Mouse (Mus musculus) forebrain, embryonic 12.5 days (tissue): ENCODE measurements around the gene Cttn. TPM values are rescaled to one million over a fixed set of nuclear protein-coding genes. Genes with fewer than 3 reads are reported as not detected.
A peak's percentile ranks its signal among the peaks of the same experiment; 100 is the strongest.

ENCODE experiments used
- ATAC-seq: fragments of 200-750 bp; cut with Nextera tagmentation; 2 replicates; pipeline ENCODE4 v1.8.0; 2017; ENCODE audit warnings: moderate TSS enrichment; ENCODE audit not compliant: low FRiP score
- H3K27ac ChIP-seq: fragments of 300-500 bp; sonication (generic); 2 replicates; pipeline ENCODE4 v1.5.1; 2016; ENCODE audit warnings: mild to moderate bottlenecking
- H3K27me3 ChIP-seq: fragments of 300-500 bp; sonication (generic); 2 replicates; pipeline ENCODE4 v1.6.1; 2016; ENCODE audit warnings: mild to moderate bottlenecking
- H3K36me3 ChIP-seq: fragments of 300-500 bp; sonication (generic); replicated peaks from 2 replicates; pipeline ENCODE4 v1.6.1; 2016; ENCODE audit warnings: mild to moderate bottlenecking
- H3K4me1 ChIP-seq: fragments of 300-500 bp; sonication (generic); 2 replicates; pipeline ENCODE4 v1.6.1; 2016
- H3K4me2 ChIP-seq: fragments of 300-500 bp; sonication (generic); 2 replicates; pipeline ENCODE4 v1.6.1; 2016; ENCODE audit warnings: mild to moderate bottlenecking, moderate library complexity
- H3K4me3 ChIP-seq: fragments of 300-500 bp; sonication (generic); replicated peaks from 2 replicates; pipeline ENCODE4 v1.5.1; 2016; ENCODE audit warnings: mild to moderate bottlenecking
- H3K9ac ChIP-seq: fragments of 300-500 bp; sonication (generic); 2 replicates; pipeline ENCODE4 v1.6.1; 2016; ENCODE audit warnings: mild to moderate bottlenecking
- H3K9me3 ChIP-seq: fragments of 300-500 bp; sonication (generic); 2 replicates; pipeline ENCODE4 v1.6.1; 2016
- WGBS: fragments of 180-500 bp; shearing (Covaris S2); methylation state at CpG from one replicate; pipeline ENCODE4 v1.1.7; 2016; 5-methylcytosine and 5-hydroxymethylcytosine counted together
- polyA plus RNA-seq: library from polyadenylated mRNA; unstranded; fragments of >200 nt; fragmentation: Nextera tagmentation; extraction: Ambion mirVana; gene quantifications from 2 replicates; pipeline ENCODE4 v1.2.1, GENCODE M21; 2016

Cttn gene
- polyA plus RNA-seq, 1 experiment from 2014 or later: 187 TPM

DNA sequence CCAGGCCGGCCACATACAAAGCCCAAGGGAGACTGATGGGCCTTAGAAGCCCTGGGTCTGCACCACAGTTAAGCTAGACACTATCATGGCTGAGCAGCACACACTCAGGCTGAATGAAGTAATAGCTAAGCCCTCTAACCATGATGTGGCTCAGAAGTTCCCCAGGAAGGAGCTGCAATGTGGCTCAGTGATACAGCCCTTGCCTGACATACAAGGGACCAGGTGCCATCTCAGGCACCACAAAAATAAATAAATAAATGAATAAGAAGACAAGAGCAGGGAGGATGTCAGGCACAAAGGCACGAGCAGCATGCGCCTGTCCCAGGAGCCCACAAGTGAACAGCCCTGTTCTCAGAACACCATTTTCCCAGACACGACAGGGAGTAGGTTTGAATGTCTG lies 28.8 kb downstream of the Cttn start:
- WGBS: 92% methylated on average over 4 of the region's 4 CpGs
- Histone ChIP-seq H3K27ac (no peak overlapping the region), H3K4me2 (no peak overlapping the region), H3K4me1 (no peaks in the 10 kb centered on the region), H3K4me3 (no peak overlapping the region), H3K9ac (no peak overlapping the region), H3K27me3 (no peaks in the 10 kb centered on the region), H3K9me3 (no peaks in the 10 kb centered on the region), H3K36me3 (peaks cover 88% of the 10 kb centered on the region)
- ATAC-seq: no peak

GRCm38 (mm10) chr7:144441466-144441865 lies 29.3 kb downstream of the Cttn start:
- Histone ChIP-seq H3K9me3 (no peaks in the 10 kb centered on the region), H3K9ac (no peak overlapping the region), H3K27me3 (no peaks in the 10 kb centered on the region), H3K4me3 (no peak overlapping the region), H3K27ac (no peak overlapping the region), H3K36me3 (peaks cover 88% of the 10 kb centered on the region), H3K4me1 (no peaks in the 10 kb centered on the region), H3K4me2 (no peak overlapping the region)
- ATAC-seq: no peak
- 94% methylated on average over 11 of the region's 11 CpGs for WGBS

DNA sequence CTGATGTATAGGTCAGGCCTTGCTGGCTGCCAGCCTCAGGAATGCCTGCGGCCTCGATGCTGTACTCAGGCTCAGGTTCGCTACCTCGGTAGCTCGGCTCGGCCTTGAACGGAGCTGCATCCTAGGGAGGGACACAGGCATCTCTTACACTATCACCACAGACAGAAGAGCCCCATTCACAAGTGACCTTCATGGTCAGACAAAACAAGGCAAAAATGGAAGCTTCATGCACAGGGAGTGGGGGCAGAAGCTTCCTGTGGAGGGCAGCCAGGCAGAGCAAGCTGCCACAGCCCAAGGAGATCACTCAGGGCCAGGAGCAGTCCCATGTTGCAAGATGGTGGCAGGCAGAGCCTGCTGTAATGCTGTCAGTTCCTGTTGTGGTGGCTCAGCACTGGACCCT lies 32.0 kb downstream of the Cttn start:
- peaks cover 73% of the 10 kb centered on the region for H3K36me3 ChIP-seq
- ATAC-seq: no peak
- H3K4me2 ChIP-seq: no peak overlapping the region
- H3K27me3 ChIP-seq: no peaks in the 10 kb centered on the region
- no peaks in the 10 kb centered on the region for H3K9me3 ChIP-seq
- no peak overlapping the region for H3K27ac ChIP-seq
- no peak overlapping the region for H3K9ac ChIP-seq
- no peaks in the 10 kb centered on the region for H3K4me1 ChIP-seq
- no peak overlapping the region for H3K4me3 ChIP-seq
- WGBS: 98% methylated on average over 7 of the region's 7 CpGs

GRCm38 (mm10) chr7:144432920-144433319 lies 37.9 kb downstream of the Cttn start:
- Histone ChIP-seq H3K4me2 (no peak overlapping the region), H3K4me1 (no peaks in the 10 kb centered on the region), H3K36me3 (peaks cover 26% of the 10 kb centered on the region), H3K9ac (no peak overlapping the region), H3K9me3 (no peaks in the 10 kb centered on the region), H3K27me3 (no peaks in the 10 kb centered on the region), H3K4me3 (no peak overlapping the region), H3K27ac (no peak overlapping the region)
- 75% methylated on average over 2 of the region's 2 CpGs for WGBS
- no peak for ATAC-seq

DNA sequence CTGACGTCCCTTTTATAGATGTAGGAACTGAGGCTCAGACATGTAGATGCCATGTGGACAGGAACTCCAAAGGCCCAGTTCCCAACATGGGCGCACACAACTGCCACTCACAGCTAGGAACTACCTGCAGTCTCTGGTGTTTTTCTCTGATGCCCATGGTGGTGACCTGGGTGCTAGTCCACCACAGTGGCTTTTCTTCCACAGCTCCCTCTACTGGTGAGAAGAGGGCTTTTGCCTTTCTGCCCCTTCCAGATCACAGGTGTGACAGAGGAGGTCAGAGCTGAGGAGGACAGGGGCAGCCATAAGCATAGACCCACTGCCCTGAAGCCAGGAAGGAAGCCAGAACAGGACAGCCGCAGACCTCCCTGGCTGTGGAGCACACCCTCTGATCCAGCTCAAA lies 43.3 kb downstream of the Cttn start:
- no peak for ATAC-seq
- 90% methylated on average over 3 of the region's 3 CpGs for WGBS

GRCm38 (mm10) chr7:144426594-144426993 lies 44.2 kb downstream of the Cttn start:
- no peak for ATAC-seq

More for the DNA sequence above, 43.3 kb downstream of the Cttn start:
- Histone ChIP-seq H3K36me3 (no peaks in the 10 kb centered on the region), H3K9me3 (no peaks in the 10 kb centered on the region), H3K27me3 (no peaks in the 10 kb centered on the region), H3K4me1 (no peaks in the 10 kb centered on the region), H3K9ac (no peak overlapping the region), H3K4me3 (no peak overlapping the region), H3K27ac (no peak overlapping the region), H3K4me2 (no peak overlapping the region)

DNA sequence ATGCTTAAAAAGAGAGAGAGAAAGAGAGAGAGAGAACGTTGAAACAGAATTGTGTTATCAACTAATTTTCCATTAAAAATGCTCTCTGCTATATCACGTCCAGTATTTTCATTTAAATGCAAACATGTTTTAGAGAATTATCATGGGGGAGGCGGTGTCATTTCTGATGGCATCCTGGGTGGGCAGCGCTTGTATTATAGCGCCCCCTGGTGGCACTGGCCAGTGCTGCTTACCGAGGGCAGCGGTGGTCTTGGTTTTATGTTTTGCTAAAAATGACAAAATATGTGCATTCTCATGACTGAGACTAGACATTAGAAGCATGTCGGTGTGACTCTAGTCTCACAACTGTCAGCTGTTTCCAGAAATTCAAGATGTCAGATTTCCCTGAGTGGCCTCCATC lies 44.9 kb downstream of the Cttn start:
- H3K36me3 ChIP-seq: no peaks in the 10 kb centered on the region
- no peak overlapping the region for H3K27ac ChIP-seq
- no peak overlapping the region for H3K4me2 ChIP-seq
- 0 out of 2 replicates have a peak, but pooled peaks have one; percentile 39 for ATAC-seq
- H3K4me1 ChIP-seq: peaks cover 3% of the 10 kb centered on the region; the same call in 1 of the 2 replicates
- no peak overlapping the region for H3K4me3 ChIP-seq
- WGBS: 8% methylated on average over 8 of the region's 8 CpGs
- H3K9me3 ChIP-seq: no peaks in the 10 kb centered on the region
- no peaks in the 10 kb centered on the region for H3K27me3 ChIP-seq
- H3K9ac ChIP-seq: no peak overlapping the region

More at GRCm38 (mm10) chr7:144426594-144426993, 44.2 kb downstream of the Cttn start:
- H3K4me3 ChIP-seq: no peak overlapping the region
- H3K4me1 ChIP-seq: no peaks in the 10 kb centered on the region
- H3K27me3 ChIP-seq: no peaks in the 10 kb centered on the region
- H3K27ac ChIP-seq: no peak overlapping the region
- WGBS: 90% methylated on average over 3 of the region's 3 CpGs
- H3K36me3 ChIP-seq: no peaks in the 10 kb centered on the region
- no peaks in the 10 kb centered on the region for H3K9me3 ChIP-seq
- no peak overlapping the region for H3K9ac ChIP-seq
- H3K4me2 ChIP-seq: no peak overlapping the region

DNA sequence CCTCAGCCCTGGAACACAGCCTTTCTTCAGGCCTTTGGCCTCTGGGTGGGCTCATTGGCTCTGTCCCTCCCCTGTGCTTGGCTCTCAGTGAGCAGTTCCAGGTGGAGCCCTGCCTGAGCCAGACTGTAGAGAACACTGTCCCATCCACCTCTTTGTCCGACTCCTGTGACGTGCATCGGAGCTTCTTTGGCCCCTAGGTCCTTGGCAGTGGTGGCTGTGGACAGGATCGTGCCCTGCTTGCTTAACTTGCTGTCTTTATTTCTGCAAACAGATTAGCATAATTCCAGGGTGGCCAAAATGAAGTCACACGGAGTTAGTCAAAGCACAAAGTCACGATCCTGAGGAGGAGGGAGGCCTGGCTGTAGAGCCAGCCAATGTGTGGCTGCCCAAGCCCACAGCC lies 49.3 kb downstream of the Cttn start:
- no peak overlapping the region for H3K4me3 ChIP-seq
- H3K9ac ChIP-seq: no peak overlapping the region
- H3K9me3 ChIP-seq: no peaks in the 10 kb centered on the region
- H3K27me3 ChIP-seq: no peaks in the 10 kb centered on the region
- no peaks in the 10 kb centered on the region for H3K36me3 ChIP-seq
- no peak overlapping the region for H3K27ac ChIP-seq
- ATAC-seq: no peak
- H3K4me2 ChIP-seq: no peak overlapping the region
- peaks cover 30% of the 10 kb centered on the region for H3K4me1 ChIP-seq
- 67% methylated on average over 6 of the region's 6 CpGs for WGBS

- H3K27ac ChIP-seq: no peak overlapping the region
- H3K9ac ChIP-seq: no peak overlapping the region
- H3K4me2 ChIP-seq: no peak overlapping the region
- no peak overlapping the region for H3K4me3 ChIP-seq
- ATAC-seq: no peak
- 26% methylated on average over 16 of the region's 16 CpGs for WGBS
- no peaks in the 10 kb centered on the region for H3K9me3 ChIP-seq
- peaks cover 30% of the 10 kb centered on the region for H3K4me1 ChIP-seq
- H3K27me3 ChIP-seq: no peaks in the 10 kb centered on the region
- H3K36me3 ChIP-seq: no peaks in the 10 kb centered on the region
Observed at GRCm38 (mm10) chr7:144420552-144420951, 50.3 kb downstream of the Cttn start.

DNA sequence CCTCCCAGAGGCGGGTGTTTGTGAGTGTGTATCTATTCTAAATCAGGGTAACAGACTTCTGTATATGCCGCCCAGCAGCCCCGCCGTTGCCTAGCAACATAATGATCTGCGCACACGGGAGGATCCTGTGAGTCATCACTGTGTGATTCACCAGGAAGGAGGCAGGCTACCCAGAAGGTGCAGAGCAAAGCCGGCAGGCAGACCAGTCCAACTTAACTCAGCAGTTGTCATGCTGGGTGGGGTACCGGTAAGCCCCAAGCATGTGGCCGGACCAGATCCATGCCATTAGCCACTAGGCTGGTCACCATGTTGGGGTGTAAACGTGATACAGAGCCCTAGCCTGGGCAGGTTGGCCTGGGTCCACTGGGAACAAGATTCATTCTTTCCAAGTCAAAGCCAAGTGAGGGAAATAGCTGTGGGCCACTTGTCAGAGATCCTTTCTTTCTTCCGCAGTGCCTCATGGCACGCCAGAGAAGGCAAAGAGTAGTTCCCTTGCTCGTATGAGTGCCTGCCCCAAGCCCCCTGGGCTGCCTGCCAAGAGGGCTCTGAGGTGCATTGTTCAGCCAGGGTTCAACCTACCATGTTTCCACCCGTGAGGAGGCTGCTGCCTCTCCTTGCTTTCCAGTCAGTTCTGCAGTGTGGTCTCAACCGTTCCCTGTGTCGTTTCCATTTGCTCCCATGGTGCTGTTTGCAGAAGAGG lies 53.0 kb downstream of the Cttn start:
- peak overlapping the region; percentile 31 for H3K4me2 ChIP-seq
- 38% methylated on average over 16 of the region's 16 CpGs for WGBS
- H3K27me3 ChIP-seq: no peaks in the 10 kb centered on the region
- no peaks in the 10 kb centered on the region for H3K9me3 ChIP-seq
- no peaks in the 10 kb centered on the region for H3K36me3 ChIP-seq
- H3K4me3 ChIP-seq: no peak overlapping the region
- peaks cover 30% of the 10 kb centered on the region for H3K4me1 ChIP-seq
- peak overlapping the region; percentile 83 for H3K27ac ChIP-seq
- ATAC-seq: peak; percentile 89
- 0 out of 2 replicates have a peak overlapping the region, but pooled peaks have one; percentile 21 for H3K9ac ChIP-seq

GRCm38 (mm10) chr7:144417234-144417633 lies 53.6 kb downstream of the Cttn start:
- no peaks in the 10 kb centered on the region for H3K9me3 ChIP-seq
- H3K27ac ChIP-seq: peak overlapping the region; percentile 83
- WGBS: 65% methylated on average over 2 of the region's 2 CpGs
- peak overlapping the region; percentile 31; the same call in 1 of the 2 replicates for H3K4me2 ChIP-seq
- ATAC-seq: peak; percentile 44; the same call in 1 of the 2 replicates
- no peaks in the 10 kb centered on the region for H3K36me3 ChIP-seq
- H3K9ac ChIP-seq: no peak overlapping the region
- H3K4me3 ChIP-seq: no peak overlapping the region
- H3K4me1 ChIP-seq: peaks cover 36% of the 10 kb centered on the region
- no peaks in the 10 kb centered on the region for H3K27me3 ChIP-seq

DNA sequence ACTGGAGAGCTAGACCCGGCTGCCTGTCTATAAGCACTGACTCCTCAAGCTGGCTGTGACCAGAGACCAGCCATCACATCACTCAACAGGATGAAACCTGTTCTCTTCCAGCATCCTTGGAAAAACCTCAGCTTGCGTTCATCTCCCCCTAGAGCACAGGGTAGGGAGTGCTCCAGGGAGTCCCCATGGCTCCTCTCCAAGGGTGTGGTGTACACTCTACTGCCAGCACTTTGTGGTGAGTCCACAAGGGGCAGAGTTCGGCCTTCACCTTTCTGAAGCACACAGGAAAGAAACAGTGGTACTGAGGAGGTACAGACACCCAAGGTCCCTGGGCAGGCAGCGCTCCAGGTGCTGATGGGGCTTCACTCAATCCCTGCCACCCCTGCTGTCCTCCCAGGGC lies 55.0 kb downstream of the Cttn start:
- Histone ChIP-seq H3K4me3 (no peak overlapping the region), H3K4me1 (peaks cover 40% of the 10 kb centered on the region), H3K27ac (no peak overlapping the region), H3K27me3 (no peaks in the 10 kb centered on the region), H3K36me3 (0 out of 2 replicates have a peak, but pooled peaks cover 7% of the 10 kb centered on the region), H3K4me2 (no peak overlapping the region), H3K9ac (no peak overlapping the region), H3K9me3 (no peaks in the 10 kb centered on the region)
- ATAC-seq: no peak
- WGBS: 70% methylated on average over 4 of the region's 4 CpGs

GRCm38 (mm10) chr7:144414632-144415031 lies 56.2 kb downstream of the Cttn start:
- no peak for ATAC-seq
- Histone ChIP-seq H3K36me3 (0 out of 2 replicates have a peak, but pooled peaks cover 15% of the 10 kb centered on the region), H3K9ac (no peak overlapping the region), H3K9me3 (no peaks in the 10 kb centered on the region), H3K4me3 (no peak overlapping the region), H3K27me3 (no peaks in the 10 kb centered on the region), H3K27ac (no peak overlapping the region), H3K4me1 (peaks cover 30% of the 10 kb centered on the region), H3K4me2 (no peak overlapping the region)
- 86% methylated on average over 5 of the region's 5 CpGs for WGBS
